Mouse (Mus musculus) thymus, postnatal 0 days (tissue): Measurements from ENCODE around the gene Usp16. TPM values are rescaled to one million over a fixed set of nuclear protein-coding genes. Genes with fewer than 3 reads are reported as not detected.
"Not testable (repeated sequence)": the region's sequence is repeated elsewhere in the genome, so short reads cannot be mapped to it uniquely, and the experiment has no call there.

Source experiments
- DNase-seq: peaks from one replicate; pipeline ENCODE4 v3.0.0-alpha.2; 2015; ENCODE audit warnings: low spot score
- polyA plus RNA-seq: library from polyadenylated mRNA; unstranded; fragments of >200 nt; fragmentation: Nextera tagmentation; extraction: Ambion mirVana; gene quantifications from 2 replicates; pipeline ENCODE4 v1.2.1, GENCODE M21; 2015

Gene Usp16
- polyA plus RNA-seq, 1 experiment from 2014 or later = 58.4 TPM

- DNase-seq = no peak
These were observed 29.9 kb downstream of the Usp16 start for GRCm38 (mm10) chr16:87484367-87484766.

GRCm38 (mm10) chr16:87486739-87487138, 32.2 kb downstream of the Usp16 start:
- DNase-seq = no peak

- no peak for DNase-seq
These were observed 34.1 kb downstream of the Usp16 start for GRCm38 (mm10) chr16:87488605-87489004.

- DNase-seq = not testable (repeated sequence)
These were observed 37.8 kb downstream of the Usp16 start for GRCm38 (mm10) chr16:87492191-87492792.

- no peak for DNase-seq
These were observed 40.6 kb downstream of the Usp16 start for GRCm38 (mm10) chr16:87494955-87495655.

GRCm38 (mm10) chr16:87495716-87496447, 41.4 kb downstream of the Usp16 start, which contains the start of gene Cct8:
TSS of gene Cct8 (minus strand) at chr16:87495873.
- DNase-seq = peak; percentile 97

GRCm38 (mm10) chr16:87496728-87497127, 42.2 kb downstream of the Usp16 start:
- DNase-seq = no peak

GRCm38 (mm10) chr16:87497171-87497570, 42.7 kb downstream of the Usp16 start:
- DNase-seq = no peak

GRCm38 (mm10) chr16:87499556-87499955, 45.1 kb downstream of the Usp16 start:
- no peak for DNase-seq

GRCm38 (mm10) chr16:87501304-87502078, 47.0 kb downstream of the Usp16 start:
- DNase-seq = no peak

GRCm38 (mm10) chr16:87511706-87512105, 57.2 kb downstream of the Usp16 start:
- DNase-seq = no peak

- no peak for DNase-seq
These were observed 57.8 kb downstream of the Usp16 start for GRCm38 (mm10) chr16:87512331-87512730.

GRCm38 (mm10) chr16:87524228-87524627, 69.7 kb downstream of the Usp16 start:
- DNase-seq = no peak

GRCm38 (mm10) chr16:87527553-87528249, 73.2 kb downstream of the Usp16 start:
- DNase-seq = no peak

GRCm38 (mm10) chr16:87528755-87529154, 74.3 kb downstream of the Usp16 start:
- no peak for DNase-seq

Other genes starting within 250 kb of the Usp16 start
- gene N6amt1, start 100.5 kb upstream of the Usp16 start, polyA plus RNA-seq = 13.1 and 21.0 TPM in 2 replicates
- gene Ltn1, start 22.1 kb upstream of the Usp16 start, polyA plus RNA-seq = 23.7 and 25.0 TPM in 2 replicates
- gene Rwdd2b, start 14.1 kb upstream of the Usp16 start, polyA plus RNA-seq = 19.8 and 23.1 TPM in 2 replicates
- gene Cct8, start 41.2 kb downstream of the Usp16 start, polyA plus RNA-seq = 404 and 430 TPM in 2 replicates
- gene Map3k7cl, start 98.6 kb downstream of the Usp16 start, polyA plus RNA-seq = 0.77 and 0.81 TPM in 2 replicates
- 24.1 and 26.0 TPM in 2 replicates for gene Bach1, start 244.2 kb downstream of the Usp16 start, polyA plus RNA-seq